Mouse (Mus musculus): ENCODE measurements around the gene Bbs9. TPM values are rescaled to one million over a fixed set of nuclear protein-coding genes. Genes with fewer than 3 reads are reported as not detected.

The Bbs9 gene
- polyA plus RNA-seq, 1 experiment = not detected

DNA sequence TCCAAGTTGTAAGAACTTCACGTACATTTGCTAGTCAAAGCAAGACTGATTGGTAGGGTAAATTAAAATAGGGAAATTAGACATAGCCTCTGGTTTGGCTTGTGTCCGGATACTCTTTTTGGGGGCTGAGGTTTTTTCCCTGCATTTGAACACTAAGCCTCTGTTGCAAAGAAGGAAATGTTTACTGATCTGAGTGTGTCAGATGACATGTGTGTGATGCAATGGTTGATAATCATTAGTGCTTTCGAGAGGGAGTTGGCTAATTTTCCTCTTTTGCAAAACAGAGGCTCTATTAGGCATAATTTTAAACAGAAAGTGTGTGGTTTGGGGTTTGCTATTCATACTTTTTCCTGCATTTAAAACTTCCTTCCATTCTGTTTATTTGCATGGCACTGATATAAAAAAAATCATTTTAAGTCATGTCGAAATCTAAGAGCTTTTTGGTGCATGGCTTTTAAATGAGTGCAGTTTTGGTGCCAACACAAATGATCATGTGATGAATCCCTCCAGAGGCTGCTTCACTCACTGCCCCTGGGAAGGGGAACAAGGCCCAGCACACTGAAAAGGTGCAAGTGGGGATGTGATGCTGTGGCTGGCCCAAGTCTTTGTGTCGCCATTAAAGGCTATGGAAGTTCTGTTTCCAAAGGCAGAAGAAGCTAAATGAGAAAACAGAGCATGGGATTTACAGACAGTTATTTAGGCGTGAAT is 211.4 kb downstream of the Bbs9 start:
- Histone ChIP-seq H3K4me3 (replicated peaks) (no peak overlapping the region), H3K4me1 (ENCODE audit: control insufficient read depth) (peaks cover 9% of the 10 kb centered on the region), H3K27me3 (ENCODE audit: control insufficient read depth) (no peaks in the 10 kb centered on the region)

DNA sequence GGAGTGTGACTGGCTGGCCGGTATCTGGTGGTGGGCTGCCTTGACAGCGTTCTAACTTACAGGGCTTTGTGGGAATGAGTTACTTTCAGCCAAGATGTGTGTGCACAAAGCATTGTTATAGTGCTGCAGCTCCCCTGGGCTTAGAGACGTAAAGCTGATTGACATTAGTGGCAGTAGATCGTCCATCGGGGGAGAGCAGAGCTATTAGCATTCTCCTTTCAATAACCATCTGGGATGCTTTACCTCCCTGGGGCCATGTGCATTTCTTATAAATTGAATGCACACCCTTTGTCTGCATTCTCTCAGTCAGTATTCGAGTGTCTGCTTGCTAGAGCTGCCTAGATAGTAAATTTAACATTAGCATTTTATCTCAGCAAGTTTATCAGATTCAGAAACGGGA is 214.7 kb downstream of the Bbs9 start:
- Histone ChIP-seq H3K4me1 (ENCODE audit: control insufficient read depth) (peaks cover 2% of the 10 kb centered on the region), H3K27me3 (ENCODE audit: control insufficient read depth) (no peaks in the 10 kb centered on the region), H3K9me3 (ENCODE audit: control insufficient read depth, low read length) (no peaks in the 10 kb centered on the region), H3K4me3 (replicated peaks) (no peak overlapping the region), H3K36me3 (ENCODE audit: control insufficient read depth) (no peaks in the 10 kb centered on the region)
- no peak for TF ChIP-seq GATA1 (IDR thresholded peaks at IDR 0.05; ENCODE audit: low read length)

More for the DNA sequence above, 211.4 kb downstream of the Bbs9 start:
- Histone ChIP-seq H3K9me3 (ENCODE audit: control insufficient read depth, low read length) (no peaks in the 10 kb centered on the region), H3K36me3 (ENCODE audit: control insufficient read depth) (no peaks in the 10 kb centered on the region)
- TF ChIP-seq TAL1 (IDR thresholded peaks at IDR 0.05; ENCODE audit: low read length) = no peak

DNA sequence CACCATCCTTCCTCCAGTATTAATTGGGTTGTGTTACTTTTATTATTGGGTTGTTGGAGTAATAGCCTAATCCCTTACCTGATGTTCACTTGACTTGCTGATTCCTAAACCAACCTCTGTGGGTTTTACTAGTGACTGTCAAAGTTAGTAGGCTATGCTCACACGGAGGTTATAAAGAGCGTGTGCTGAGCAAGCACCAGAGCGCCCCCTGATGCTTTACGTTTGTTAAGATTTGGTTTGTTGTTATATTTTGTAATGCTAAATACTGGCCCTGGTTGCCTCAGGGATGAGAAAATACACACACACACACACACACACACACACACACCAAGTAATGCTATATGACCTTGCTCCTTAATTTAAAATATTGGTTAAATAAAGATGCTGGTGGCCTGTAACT is 219.9 kb downstream of the Bbs9 start:
- Histone ChIP-seq H3K9me3 (ENCODE audit: control insufficient read depth, low read length) (no peaks in the 10 kb centered on the region), H3K27me3 (ENCODE audit: control insufficient read depth) (no peaks in the 10 kb centered on the region), H3K36me3 (ENCODE audit: control insufficient read depth) (no peaks in the 10 kb centered on the region), H3K4me1 (ENCODE audit: control insufficient read depth) (no peaks in the 10 kb centered on the region), H3K4me3 (replicated peaks) (no peak overlapping the region)
- TF ChIP-seq GATA1 (IDR thresholded peaks at IDR 0.05; ENCODE audit: low read length) (no peak), TAL1 (IDR thresholded peaks at IDR 0.05; ENCODE audit: low read length) (no peak)

DNA sequence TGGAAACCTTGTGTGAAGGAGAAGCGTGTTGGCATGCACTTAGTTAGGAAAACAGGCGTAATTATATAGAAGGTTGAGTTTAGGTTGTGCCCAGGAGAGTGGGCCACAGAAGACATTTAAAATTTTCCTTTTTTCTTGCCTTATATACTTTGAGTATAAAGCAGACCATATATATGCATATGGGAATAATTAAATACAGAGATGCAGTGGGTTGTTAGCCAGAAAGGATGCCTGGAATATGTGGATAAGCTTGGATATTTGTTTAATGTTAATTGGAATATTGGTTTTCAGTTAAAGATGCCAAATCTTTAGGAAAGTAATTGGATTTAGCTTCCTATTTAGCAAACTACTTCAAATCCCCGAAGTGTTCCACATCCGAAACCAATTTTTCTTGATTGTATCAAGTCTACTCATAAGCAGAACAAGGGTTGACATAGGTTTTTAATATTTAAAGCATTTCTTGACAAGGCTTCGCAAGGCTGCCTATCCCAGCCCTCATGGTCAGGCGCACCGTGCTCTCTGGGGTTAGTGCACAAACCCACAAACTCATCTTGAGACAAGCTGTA is 221.4 kb downstream of the Bbs9 start:
- Histone ChIP-seq H3K27me3 (ENCODE audit: control insufficient read depth) (no peaks in the 10 kb centered on the region), H3K4me3 (replicated peaks) (no peak overlapping the region), H3K4me1 (ENCODE audit: control insufficient read depth) (no peaks in the 10 kb centered on the region), H3K36me3 (ENCODE audit: control insufficient read depth) (no peaks in the 10 kb centered on the region), H3K9me3 (ENCODE audit: control insufficient read depth, low read length) (no peaks in the 10 kb centered on the region)
- TF ChIP-seq TAL1 (IDR thresholded peaks at IDR 0.05; ENCODE audit: low read length) = no peak
- TF ChIP-seq GATA1 (IDR thresholded peaks at IDR 0.05; ENCODE audit: low read length) = no peak

DNA sequence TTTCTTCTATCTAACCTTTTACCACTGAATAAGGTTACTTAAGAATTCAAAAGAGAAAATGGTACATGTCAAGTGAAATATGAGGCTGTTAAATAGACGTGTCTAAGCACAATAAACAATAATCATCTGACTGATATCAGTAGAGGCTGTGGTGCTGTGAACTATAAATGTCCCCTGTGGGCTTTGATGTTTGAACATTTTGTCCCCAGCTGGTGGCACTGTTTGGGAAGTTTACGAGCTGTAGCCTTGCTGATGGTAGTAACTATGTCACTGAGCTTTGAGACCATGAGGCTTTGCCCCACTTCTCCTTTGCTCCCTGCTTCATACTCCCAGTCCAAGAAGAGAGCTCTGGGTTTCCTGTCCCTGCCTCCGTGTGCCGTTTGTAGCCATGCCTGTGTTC is 222.3 kb downstream of the Bbs9 start:
- TF ChIP-seq GATA1 (IDR thresholded peaks at IDR 0.05; ENCODE audit: low read length) (no peak), TAL1 (IDR thresholded peaks at IDR 0.05; ENCODE audit: low read length) (no peak)
- Histone ChIP-seq H3K36me3 (ENCODE audit: control insufficient read depth) (no peaks in the 10 kb centered on the region), H3K9me3 (ENCODE audit: control insufficient read depth, low read length) (no peaks in the 10 kb centered on the region), H3K4me1 (ENCODE audit: control insufficient read depth) (peaks cover 4% of the 10 kb centered on the region), H3K4me3 (replicated peaks) (no peak overlapping the region), H3K27me3 (ENCODE audit: control insufficient read depth) (no peaks in the 10 kb centered on the region)

DNA sequence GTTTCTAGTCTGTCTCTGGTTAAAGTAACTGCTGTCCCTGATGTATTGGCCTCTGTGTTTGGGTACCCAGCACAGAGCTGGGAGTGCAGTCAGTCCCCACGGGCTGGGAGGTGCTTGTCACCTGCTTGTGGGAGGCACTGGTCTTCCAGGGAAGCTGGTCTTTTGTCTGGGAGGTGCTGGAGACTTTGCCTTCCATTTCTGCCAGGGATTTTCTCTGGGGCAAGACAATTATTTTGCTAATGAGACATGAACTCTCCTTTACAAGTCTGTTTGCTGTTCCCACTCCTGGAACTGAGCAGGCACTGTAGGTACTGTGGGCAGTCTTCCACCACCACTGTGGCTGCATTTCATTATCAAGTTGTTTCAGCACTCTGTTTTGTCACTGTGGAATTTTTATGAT is 223.0 kb downstream of the Bbs9 start:
- Histone ChIP-seq H3K36me3 (ENCODE audit: control insufficient read depth) (no peaks in the 10 kb centered on the region), H3K4me3 (replicated peaks) (no peak overlapping the region), H3K27me3 (ENCODE audit: control insufficient read depth) (no peaks in the 10 kb centered on the region), H3K9me3 (ENCODE audit: control insufficient read depth, low read length) (peaks cover 3% of the 10 kb centered on the region), H3K4me1 (ENCODE audit: control insufficient read depth) (peaks cover 8% of the 10 kb centered on the region)
- TF ChIP-seq TAL1 (IDR thresholded peaks at IDR 0.05; ENCODE audit: low read length) = no peak
- no peak for TF ChIP-seq GATA1 (IDR thresholded peaks at IDR 0.05; ENCODE audit: low read length)

DNA sequence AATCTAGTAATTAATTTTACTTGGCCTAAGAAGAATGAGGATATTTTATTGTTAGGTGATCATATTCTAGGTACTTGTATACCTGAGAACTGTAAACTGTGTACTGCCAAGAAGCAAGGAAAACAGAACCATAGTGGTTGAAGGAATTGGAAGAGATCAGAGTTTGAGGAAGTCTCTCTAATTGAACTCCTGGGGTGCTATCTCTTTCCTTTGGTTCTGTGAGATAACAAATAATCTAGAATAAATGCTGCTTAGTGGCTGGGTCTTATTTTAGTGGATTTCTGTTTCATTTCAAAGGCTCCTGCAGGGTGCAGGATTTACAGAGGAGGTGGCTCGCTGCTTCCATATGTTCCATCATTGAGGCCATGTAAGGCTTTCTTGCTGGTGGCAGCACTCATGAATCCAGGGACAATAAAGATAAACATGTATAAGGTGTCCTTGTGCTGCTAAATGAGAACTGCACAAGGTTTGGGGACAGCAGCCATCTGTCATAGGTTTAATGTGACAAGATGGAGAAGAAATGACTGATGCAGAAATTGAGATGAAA is 226.6 kb downstream of the Bbs9 start:
- TF ChIP-seq TAL1 (IDR thresholded peaks at IDR 0.05; ENCODE audit: low read length) = no peak
- no peak for TF ChIP-seq GATA1 (IDR thresholded peaks at IDR 0.05; ENCODE audit: low read length)
- Histone ChIP-seq H3K4me3 (replicated peaks) (no peak overlapping the region), H3K36me3 (ENCODE audit: control insufficient read depth) (no peaks in the 10 kb centered on the region), H3K9me3 (ENCODE audit: control insufficient read depth, low read length) (peaks cover 4% of the 10 kb centered on the region), H3K4me1 (ENCODE audit: control insufficient read depth) (peaks cover 8% of the 10 kb centered on the region), H3K27me3 (ENCODE audit: control insufficient read depth) (no peaks in the 10 kb centered on the region)

DNA sequence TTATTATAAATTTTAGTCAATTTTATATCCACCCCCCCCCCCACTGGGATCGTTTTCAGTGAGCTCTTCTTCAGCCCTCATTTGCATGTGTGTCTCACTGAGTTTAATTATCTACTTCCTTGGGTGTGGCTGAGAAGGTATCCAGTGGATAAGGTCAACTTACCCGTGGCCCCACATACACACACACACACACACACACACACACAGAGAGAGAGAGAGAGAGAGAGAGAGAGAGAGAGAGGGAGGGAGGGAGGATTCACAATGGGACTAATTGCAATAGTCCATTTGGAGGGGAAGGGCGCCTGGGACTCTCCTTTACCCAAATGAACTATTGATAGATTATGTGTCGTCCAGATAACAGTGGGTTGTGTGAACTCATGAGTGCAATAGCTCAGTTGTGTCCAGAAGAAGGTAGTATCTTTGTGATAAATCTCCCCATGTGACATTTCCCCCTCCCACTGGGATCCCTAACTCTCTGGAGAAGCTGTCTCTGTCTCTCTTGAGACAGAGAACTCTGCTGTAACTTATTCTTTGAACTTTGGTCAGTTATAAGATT is 227.4 kb downstream of the Bbs9 start:
- H3K4me3 ChIP-seq (replicated peaks) = no peak overlapping the region
- H3K9me3 ChIP-seq (ENCODE audit: control insufficient read depth, low read length) = peaks cover 4% of the 10 kb centered on the region
- no peaks in the 10 kb centered on the region for H3K27me3 ChIP-seq (ENCODE audit: control insufficient read depth)
- TF ChIP-seq TAL1 (IDR thresholded peaks at IDR 0.05; ENCODE audit: low read length) (no peak), GATA1 (IDR thresholded peaks at IDR 0.05; ENCODE audit: low read length) (no peak)
- no peaks in the 10 kb centered on the region for H3K36me3 ChIP-seq (ENCODE audit: control insufficient read depth)
- peaks cover 8% of the 10 kb centered on the region for H3K4me1 ChIP-seq (ENCODE audit: control insufficient read depth)

DNA sequence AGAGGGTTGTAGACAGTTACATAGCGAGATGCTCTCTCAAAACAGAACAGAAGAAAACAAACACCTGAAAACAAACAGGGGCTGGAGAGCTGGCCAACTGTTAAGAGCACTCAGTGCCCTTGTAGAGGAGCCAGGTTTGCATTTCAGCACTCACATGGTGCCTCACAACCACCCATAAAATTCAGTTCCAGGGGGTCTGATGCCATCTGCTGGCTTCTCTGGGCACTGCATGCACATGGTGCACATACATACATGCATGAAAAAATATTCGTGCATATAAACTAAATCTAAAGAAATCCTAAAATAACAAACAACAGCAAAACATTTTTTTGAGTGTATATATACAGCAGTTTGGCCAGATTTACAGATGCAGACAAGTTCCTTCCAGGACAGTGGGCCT is 228.0 kb downstream of the Bbs9 start:
- H3K27me3 ChIP-seq (ENCODE audit: control insufficient read depth) = no peaks in the 10 kb centered on the region
- H3K4me1 ChIP-seq (ENCODE audit: control insufficient read depth) = peaks cover 8% of the 10 kb centered on the region
- H3K4me3 ChIP-seq (replicated peaks) = no peak overlapping the region
- no peaks in the 10 kb centered on the region for H3K36me3 ChIP-seq (ENCODE audit: control insufficient read depth)
- TF ChIP-seq TAL1 (IDR thresholded peaks at IDR 0.05; ENCODE audit: low read length) (no peak), GATA1 (IDR thresholded peaks at IDR 0.05; ENCODE audit: low read length) (no peak)
- H3K9me3 ChIP-seq (ENCODE audit: control insufficient read depth, low read length) = peaks cover 4% of the 10 kb centered on the region

All from erythroblast, embryonic 14.5 days (primary cell).